Mouse (Mus musculus) cerebellum, adult 2 months (tissue): ENCODE measurements around the gene Spata16. TPM values are rescaled to one million over a fixed set of nuclear protein-coding genes. Genes with fewer than 3 reads are reported as not detected.

Experiments
- DNase-seq, 2 experiments: peaks; one replicate each; pipeline ENCODE4 v3.0.0; 2021
- H3K27ac ChIP-seq: fragments of 200-500 bp; 2 replicates; pipeline ENCODE4 v1.5.1; 2012; ENCODE audit warnings: low read length, control low read depth, inconsistent platforms; ENCODE audit not compliant: insufficient read depth
- H3K27me3 ChIP-seq: fragments of 200-500 bp; 2 replicates; pipeline ENCODE4 v1.6.1; 2012; ENCODE audit warnings: inconsistent platforms, mild to moderate bottlenecking, low read length, moderate library complexity; ENCODE audit not compliant: control insufficient read depth, insufficient read depth
- H3K4me1 ChIP-seq: fragments of 200-500 bp; 2 replicates; pipeline ENCODE4 v1.6.1; 2011; ENCODE audit warnings: low read length; ENCODE audit not compliant: control insufficient read depth, insufficient read depth
- H3K4me3 ChIP-seq: fragments of 200-500 bp; replicated peaks from 2 replicates; pipeline ENCODE3; 2011; ENCODE audit warnings: mild to moderate bottlenecking, low read depth, low read length, control low read depth; ENCODE audit not compliant: insufficient read depth
- CTCF ChIP-seq: fragments of 200-500 bp; IDR thresholded peaks from 2 replicates; pipeline ENCODE4 v1.5.1; 2011; ENCODE audit warnings: low read depth, mild to moderate bottlenecking, control low read depth, low read length, moderate library complexity, borderline replicate concordance; ENCODE audit not compliant: insufficient read depth
- POLR2A ChIP-seq: fragments of 200-500 bp; IDR thresholded peaks from 2 replicates; pipeline ENCODE4 v1.6.1; 2011; ENCODE audit warnings: low read length, control low read depth, borderline replicate concordance; ENCODE audit not compliant: insufficient read depth
- WGBS: fragments of 180-500 bp; shearing (Covaris S2); methylation state at CpG from one replicate; pipeline ENCODE4 v1.1.7; 2018; 5-methylcytosine and 5-hydroxymethylcytosine counted together
- polyA plus RNA-seq: library from polyadenylated mRNA; depleted of rRNA; stranded (reverse); fragments of >200 nt; gene quantifications from 2 replicates; pipeline ENCODE4 v1.2.3, GENCODE M21; 2012

Gene Spata16
- polyA plus RNA-seq, 1 experiment: not detected

DNA sequence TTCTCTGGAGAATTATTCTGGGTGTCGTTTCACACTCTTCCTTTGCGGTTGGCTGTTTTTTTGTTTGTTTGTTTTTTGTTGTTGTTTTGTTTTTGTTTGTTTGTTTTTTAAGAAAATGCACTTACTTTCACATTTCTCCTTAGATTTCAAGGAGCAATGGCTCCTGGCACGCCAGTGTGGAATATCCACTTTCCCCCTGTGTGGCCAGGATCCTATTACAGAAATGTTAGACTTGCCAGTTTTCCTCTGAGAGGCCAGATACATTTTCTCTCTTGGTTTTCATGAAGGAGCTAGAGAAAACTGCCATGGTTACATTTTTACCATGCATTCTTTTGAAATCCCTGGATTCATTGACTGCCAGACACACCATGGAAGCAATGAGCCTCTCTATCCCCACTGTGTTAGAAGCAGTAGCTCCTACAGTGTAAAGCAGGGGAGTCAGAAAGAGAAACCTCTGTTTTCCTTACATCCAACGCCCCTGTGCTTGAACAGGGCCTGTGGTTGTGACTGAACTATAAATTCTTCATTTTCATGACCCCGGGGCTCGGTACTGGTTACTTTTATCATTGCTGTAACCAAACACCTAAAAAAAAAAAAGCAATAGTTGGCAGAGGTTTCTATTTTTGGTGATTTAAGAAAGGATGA, 344.7 kb downstream of the Spata16 start:
- Histone ChIP-seq H3K27me3 (no peaks in the 10 kb centered on the region; the same call in 1 of the 2 replicates), H3K4me3 (no peak overlapping the region), H3K4me1 (no peaks in the 10 kb centered on the region), H3K27ac (no peak overlapping the region)
- DNase-seq: no peak
- TF ChIP-seq CTCF: no peak
- TF ChIP-seq POLR2A: no peak
- 84% methylated on average over 6 of the region's 6 CpGs for WGBS

DNA sequence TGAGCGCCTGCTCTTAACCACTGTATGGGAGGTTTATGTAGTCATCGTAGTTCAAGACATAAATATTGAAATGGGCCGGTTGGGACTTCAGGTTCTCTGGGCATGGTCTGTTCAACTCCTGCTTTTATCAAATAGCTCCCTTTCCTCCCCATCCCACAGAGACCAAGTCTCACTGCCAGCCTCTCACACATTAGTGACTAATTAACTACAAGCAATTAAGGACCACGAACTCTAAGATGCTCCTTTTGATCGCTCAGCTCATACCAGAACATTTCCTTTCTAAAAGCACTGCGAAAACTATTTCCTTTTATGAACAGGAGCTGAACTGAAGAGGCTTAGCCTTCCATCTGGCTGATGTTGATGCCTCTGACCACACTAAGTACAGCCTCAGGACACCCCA, 346.3 kb downstream of the Spata16 start:
- 93% methylated on average over 6 of the region's 6 CpGs for WGBS
- TF ChIP-seq POLR2A: no peak
- no peak for TF ChIP-seq CTCF
- Histone ChIP-seq H3K4me3 (no peak overlapping the region), H3K27me3 (no peaks in the 10 kb centered on the region; the same call in 1 of the 2 replicates), H3K4me1 (no peaks in the 10 kb centered on the region), H3K27ac (no peak overlapping the region)
- DNase-seq: no peak

DNA sequence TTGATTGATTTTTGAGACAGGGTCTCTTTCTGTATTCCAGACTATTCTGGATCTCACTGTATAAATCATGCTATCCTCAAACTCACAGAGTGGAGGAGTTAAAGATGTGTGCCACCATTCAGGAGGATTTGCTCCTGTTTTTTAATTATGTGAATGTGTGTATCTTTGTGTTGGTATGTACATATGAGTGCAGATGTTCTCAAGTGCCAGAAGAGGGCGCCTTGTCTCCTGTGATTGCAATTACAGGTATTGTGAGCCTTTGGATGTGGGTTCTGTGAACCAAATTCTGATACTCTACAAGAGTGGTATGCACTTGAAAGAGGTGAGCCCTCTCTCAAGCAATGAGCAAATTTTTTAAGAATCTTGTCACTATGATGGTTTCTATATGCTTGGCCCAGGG, 369.4 kb downstream of the Spata16 start:
- WGBS: 50% methylated on average over 1 of the region's 1 CpGs
- no peak for DNase-seq
- no peaks in the 10 kb centered on the region for H3K4me1 ChIP-seq
- H3K27me3 ChIP-seq: no peaks in the 10 kb centered on the region
- no peak overlapping the region for H3K4me3 ChIP-seq
- TF ChIP-seq POLR2A: no peak
- TF ChIP-seq CTCF: no peak
- H3K27ac ChIP-seq: no peak overlapping the region

DNA sequence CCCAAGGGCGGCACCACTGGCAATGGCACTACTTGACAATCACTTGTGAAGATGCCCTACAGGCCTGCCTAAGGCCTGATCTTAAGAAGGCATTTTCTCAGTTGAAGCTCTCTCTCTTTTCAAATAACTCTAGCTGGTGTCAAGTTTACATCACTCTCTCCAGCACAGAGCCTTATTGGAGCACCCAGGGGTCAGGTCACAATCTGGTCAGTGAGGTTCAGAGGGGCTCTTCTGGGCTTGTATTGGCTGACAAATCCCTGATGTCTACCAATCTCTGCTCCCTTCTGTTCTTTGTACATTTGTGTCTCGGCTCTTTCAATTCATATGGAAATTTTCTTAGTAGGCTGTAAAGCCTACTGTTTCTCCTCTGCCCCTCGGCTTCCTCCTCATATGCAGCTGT, 390.5 kb downstream of the Spata16 start:
- Histone ChIP-seq H3K4me1 (no peaks in the 10 kb centered on the region), H3K27me3 (no peaks in the 10 kb centered on the region), H3K27ac (no peak overlapping the region), H3K4me3 (no peak overlapping the region)
- TF ChIP-seq POLR2A (no peak), CTCF (no peak)
- DNase-seq: no peak
- WGBS: 44% methylated on average over 3 of the region's 3 CpGs

DNA sequence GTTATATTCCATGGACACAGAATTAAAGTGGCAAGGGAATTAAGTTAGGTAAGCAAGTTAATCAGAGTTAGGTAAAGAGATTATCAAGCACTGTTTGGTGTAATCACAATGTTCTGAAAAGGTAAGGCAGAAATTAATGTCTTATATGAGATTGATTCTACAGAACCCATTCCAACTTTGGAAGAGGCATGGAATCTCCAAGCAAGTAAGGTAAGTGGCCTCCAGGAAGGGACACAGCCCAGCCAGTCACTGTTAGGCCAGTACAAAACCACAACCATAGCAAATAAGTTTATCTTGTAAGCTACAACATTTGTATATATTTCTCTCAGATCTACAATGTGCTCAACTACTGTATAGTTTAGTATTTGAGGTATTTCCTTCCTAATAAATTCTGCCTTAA, 391.1 kb downstream of the Spata16 start:
- Histone ChIP-seq H3K4me3 (no peak overlapping the region), H3K27ac (no peak overlapping the region), H3K4me1 (no peaks in the 10 kb centered on the region), H3K27me3 (no peaks in the 10 kb centered on the region)
- no peak for TF ChIP-seq POLR2A
- TF ChIP-seq CTCF: no peak
- no peak for DNase-seq

DNA sequence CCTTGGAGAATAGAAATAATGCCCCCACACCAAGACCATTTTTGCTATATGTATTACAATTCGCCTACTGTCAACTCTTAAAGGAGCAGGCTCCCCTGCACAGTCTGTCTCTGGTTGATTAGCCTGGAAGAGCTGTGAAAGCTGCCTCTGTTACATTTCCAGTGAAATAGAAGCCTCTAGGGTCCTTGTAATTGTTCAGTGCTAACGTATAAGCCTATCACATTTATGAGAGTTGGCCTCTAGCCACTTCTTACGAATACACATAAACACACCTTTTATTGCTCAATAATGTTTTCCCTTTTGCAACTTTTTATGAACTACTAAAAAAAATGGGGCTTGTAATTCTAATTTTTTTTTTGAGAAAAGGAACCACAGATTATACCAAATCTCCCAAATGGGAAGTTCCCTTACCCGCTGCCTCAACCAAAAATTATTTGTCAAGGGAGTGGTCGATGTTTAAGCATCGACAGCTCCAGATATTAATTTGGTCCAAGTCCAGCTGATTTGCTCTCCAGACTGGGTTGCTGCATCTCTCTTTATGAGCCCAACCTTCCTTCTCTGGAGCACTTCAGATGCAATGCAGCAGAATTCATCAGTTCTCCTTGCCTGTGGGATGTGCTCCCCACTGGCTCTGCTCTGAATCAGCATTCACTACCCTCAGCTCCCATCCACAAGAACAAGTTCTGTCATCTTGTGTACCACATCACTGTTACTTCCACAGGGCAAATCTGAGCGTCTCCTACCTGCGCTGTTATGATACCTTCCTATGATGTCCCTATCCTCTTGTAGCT, 392.8 kb downstream of the Spata16 start:
- H3K4me1 ChIP-seq: no peaks in the 10 kb centered on the region
- no peaks in the 10 kb centered on the region for H3K27me3 ChIP-seq
- H3K27ac ChIP-seq: no peak overlapping the region
- DNase-seq: no peak
- WGBS: 74% methylated on average over 8 of the region's 8 CpGs
- TF ChIP-seq CTCF (no peak), POLR2A (no peak)
- no peak overlapping the region for H3K4me3 ChIP-seq
